Mouse (Mus musculus) lung, embryonic 14.5 days (tissue): ENCODE data around the gene Dnah8. TPM values are rescaled to one million over a fixed set of nuclear protein-coding genes. Genes with fewer than 3 reads are reported as not detected.

Source experiments
- ATAC-seq: fragments of 200-750 bp; cut with Nextera tagmentation; 2 replicates; pipeline ENCODE4 v1.8.0; 2017; ENCODE audit warnings: mild to moderate bottlenecking, moderate TSS enrichment, moderate library complexity; ENCODE audit not compliant: insufficient read depth
- DNase-seq: peaks from one replicate; pipeline ENCODE4 v3.0.0-alpha.2; 2015
- H3K27ac ChIP-seq: fragments of 300-500 bp; sonication (generic); 2 replicates; pipeline ENCODE4 v1.5.1; 2014; ENCODE audit warnings: low read depth, mild to moderate bottlenecking, moderate library complexity
- H3K27me3 ChIP-seq: fragments of 300-500 bp; sonication (generic); 2 replicates; pipeline ENCODE4 v1.6.1; 2014; ENCODE audit warnings: low read length, control low read depth; ENCODE audit not compliant: insufficient read depth
- H3K36me3 ChIP-seq: fragments of 300-500 bp; sonication (generic); 2 replicates; pipeline ENCODE4 v1.6.1; 2014; ENCODE audit warnings: control low read depth; ENCODE audit not compliant: insufficient read depth
- H3K4me1 ChIP-seq: fragments of 300-500 bp; sonication (generic); 2 replicates; pipeline ENCODE4 v1.6.1; 2014; ENCODE audit warnings: antibody characterized with exemption, control low read depth; ENCODE audit not compliant: insufficient read depth
- H3K4me2 ChIP-seq: fragments of 300-500 bp; sonication (generic); 2 replicates; pipeline ENCODE4 v1.6.1; 2014; ENCODE audit warnings: mild to moderate bottlenecking
- H3K4me3 ChIP-seq: fragments of 300-500 bp; sonication (generic); 2 replicates; pipeline ENCODE4 v1.5.1; 2014; ENCODE audit warnings: low read depth, low read length
- H3K9ac ChIP-seq: fragments of 300-500 bp; sonication (generic); 2 replicates; pipeline ENCODE4 v1.6.1; 2014
- H3K9me3 ChIP-seq: fragments of 300-500 bp; sonication (generic); 2 replicates; pipeline ENCODE4 v1.6.1; 2016; ENCODE audit warnings: low read depth, low read length, control low read depth
- CTCF ChIP-seq: IDR thresholded peaks from 2 replicates; pipeline ENCODE4 v1.5.1; 2016; ENCODE audit warnings: antibody characterized with exemption, low read depth
- WGBS: fragments of 180-500 bp; shearing (Covaris S2); extraction: QIAGEN DNeasy Blood & Tissue Kit; methylation state at CpG from one replicate; pipeline ENCODE4 v1.1.7; 2014; 5-methylcytosine and 5-hydroxymethylcytosine counted together
- polyA plus RNA-seq: library from polyadenylated mRNA; unstranded; fragments of >200 nt; fragmentation: Nextera tagmentation; extraction: Ambion mirVana; gene quantifications from 2 replicates; pipeline ENCODE4 v1.2.1, GENCODE M21; 2014

Dnah8 gene
- polyA plus RNA-seq, 1 experiment from 2014 or later, result 4.7 TPM

DNA sequence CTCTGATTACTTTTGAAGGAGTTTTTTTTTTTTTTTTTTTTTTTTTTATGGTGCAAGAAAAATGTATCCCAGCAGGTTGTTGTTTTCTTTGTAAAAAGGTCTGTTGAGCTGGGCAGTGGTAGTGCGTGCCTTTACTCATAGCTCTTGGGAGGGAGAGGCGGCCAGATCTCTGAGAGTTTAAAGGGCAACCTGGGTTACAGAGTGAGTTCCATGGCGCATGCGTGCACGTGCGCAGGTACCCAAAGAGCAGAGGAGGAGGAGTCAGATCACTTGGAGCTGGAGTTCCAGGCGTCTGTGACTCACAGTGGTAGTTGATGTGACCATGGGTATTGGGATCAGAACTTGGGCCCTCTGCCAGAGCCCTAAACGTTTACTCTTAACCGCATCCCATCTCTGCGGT lies 54.4 kb downstream of the Dnah8 start:
- no peaks in the 10 kb centered on the region for H3K9me3 ChIP-seq
- H3K27me3 ChIP-seq, result no peaks in the 10 kb centered on the region
- ATAC-seq (no peak), DNase-seq (no peak)
- H3K4me1 ChIP-seq, result no peaks in the 10 kb centered on the region
- H3K27ac ChIP-seq, result no peak overlapping the region
- no peak for TF ChIP-seq CTCF
- no peak overlapping the region for H3K9ac ChIP-seq
- no peaks in the 10 kb centered on the region for H3K36me3 ChIP-seq
- no peak overlapping the region for H3K4me2 ChIP-seq
- H3K4me3 ChIP-seq, result no peak overlapping the region
- WGBS, result 87% methylated on average over 10 of the region's 10 CpGs

DNA sequence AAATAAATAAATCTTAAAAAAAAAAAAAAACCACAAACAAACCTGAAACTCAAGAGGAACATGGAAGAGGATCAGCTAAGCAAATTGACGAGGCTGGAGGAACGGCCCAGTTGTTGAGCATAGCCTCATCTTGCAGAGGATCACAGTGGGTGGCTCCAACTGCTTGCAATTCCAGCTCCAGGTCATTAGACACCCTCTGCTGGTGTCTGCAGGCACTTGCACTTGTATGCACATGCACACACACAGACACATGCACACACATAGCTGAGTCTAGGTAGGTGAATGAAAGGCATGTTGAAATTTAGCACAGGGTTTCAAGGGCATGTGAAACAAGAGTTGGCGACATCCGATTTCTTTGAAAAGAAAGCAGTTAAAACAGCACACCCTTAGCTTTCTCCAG lies 55.5 kb downstream of the Dnah8 start:
- no peak overlapping the region for H3K27ac ChIP-seq
- H3K4me2 ChIP-seq, result no peak overlapping the region
- WGBS, result 96% methylated on average over 4 of the region's 4 CpGs
- H3K36me3 ChIP-seq, result no peaks in the 10 kb centered on the region
- TF ChIP-seq CTCF, result 0 out of 2 replicates have a peak, but pooled peaks have one; percentile 12
- H3K9me3 ChIP-seq, result no peaks in the 10 kb centered on the region
- no peak overlapping the region for H3K4me3 ChIP-seq
- no peak for ATAC-seq
- no peak overlapping the region for H3K9ac ChIP-seq
- no peaks in the 10 kb centered on the region for H3K4me1 ChIP-seq
- DNase-seq, result no peak
- no peaks in the 10 kb centered on the region for H3K27me3 ChIP-seq

DNA sequence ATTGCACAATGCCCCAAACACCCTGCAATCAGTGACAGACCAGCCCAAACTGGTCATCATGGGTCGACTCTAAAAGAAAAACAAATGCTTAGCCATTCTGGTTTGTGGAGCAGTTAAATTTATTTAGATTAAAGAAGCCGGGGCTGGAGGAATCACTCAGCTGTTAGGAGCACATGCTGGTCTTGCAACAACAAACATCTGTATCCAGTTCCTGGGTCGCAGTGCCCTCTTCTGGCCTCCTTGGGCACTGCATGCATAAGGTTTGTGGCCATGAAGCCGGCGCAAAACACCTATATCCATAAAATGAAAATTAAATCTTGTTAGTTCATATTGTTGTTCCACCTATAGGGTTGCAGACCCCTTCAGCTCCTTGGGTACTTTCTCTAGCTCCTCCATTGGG lies 57.5 kb downstream of the Dnah8 start:
- Histone ChIP-seq H3K27ac (no peak overlapping the region), H3K4me2 (no peak overlapping the region), H3K4me3 (no peak overlapping the region), H3K9ac (no peak overlapping the region), H3K36me3 (no peaks in the 10 kb centered on the region), H3K9me3 (no peaks in the 10 kb centered on the region), H3K27me3 (no peaks in the 10 kb centered on the region), H3K4me1 (no peaks in the 10 kb centered on the region)
- no peak for ATAC-seq
- WGBS, result 12% methylated on average over 5 of the region's 5 CpGs
- peak; percentile 79 for TF ChIP-seq CTCF
- DNase-seq, result peak; percentile 73

DNA sequence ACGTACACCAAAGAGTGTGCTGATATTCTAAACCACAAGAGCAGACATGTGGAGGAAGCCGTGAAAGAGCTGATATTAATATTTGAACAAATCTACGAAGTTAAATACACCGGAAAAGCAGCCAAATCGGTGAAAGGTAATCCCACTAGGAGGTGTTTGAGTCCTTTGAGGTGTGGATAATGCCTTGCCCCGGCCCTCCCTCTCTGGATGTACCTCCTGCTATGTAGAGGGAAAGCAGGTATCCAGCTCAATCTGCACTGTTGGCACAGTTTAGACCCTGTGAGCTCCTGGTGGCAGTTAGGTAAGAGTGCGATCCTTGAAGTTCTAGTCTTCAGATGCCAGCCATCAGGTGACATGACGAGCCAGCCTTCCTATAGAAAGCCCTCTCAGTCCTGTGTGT lies 66.0 kb downstream of the Dnah8 start:
- no peak overlapping the region for H3K9ac ChIP-seq
- no peaks in the 10 kb centered on the region for H3K36me3 ChIP-seq
- no peak for TF ChIP-seq CTCF
- DNase-seq, result no peak
- no peak overlapping the region for H3K4me3 ChIP-seq
- no peaks in the 10 kb centered on the region for H3K27me3 ChIP-seq
- no peak overlapping the region for H3K27ac ChIP-seq
- no peaks in the 10 kb centered on the region for H3K4me1 ChIP-seq
- no peak for ATAC-seq
- H3K4me2 ChIP-seq, result no peak overlapping the region
- 76% methylated on average over 8 of the region's 8 CpGs for WGBS
- H3K9me3 ChIP-seq, result no peaks in the 10 kb centered on the region

DNA sequence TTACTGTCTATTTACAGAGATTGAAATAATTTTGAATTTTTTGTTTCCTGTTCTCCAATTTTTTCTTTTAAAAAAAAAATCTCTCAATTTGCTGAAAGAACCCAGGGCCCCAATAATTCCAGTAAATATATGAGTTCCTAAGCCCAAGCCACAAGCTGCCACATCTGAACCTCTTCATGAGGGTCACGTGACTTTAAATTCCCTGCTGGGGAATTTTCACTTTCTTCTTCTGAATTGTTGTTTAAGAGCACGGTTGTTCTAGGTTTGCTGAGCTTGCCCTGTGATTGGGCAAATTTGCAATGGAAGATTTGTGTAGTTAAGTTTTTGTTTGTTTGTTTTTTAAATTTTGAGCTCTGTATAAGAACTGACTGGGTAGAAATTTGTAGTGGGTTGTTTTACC lies 67.3 kb downstream of the Dnah8 start:
- Histone ChIP-seq H3K4me2 (no peak overlapping the region), H3K9me3 (no peaks in the 10 kb centered on the region), H3K4me1 (no peaks in the 10 kb centered on the region), H3K9ac (no peak overlapping the region), H3K27ac (no peak overlapping the region), H3K27me3 (no peaks in the 10 kb centered on the region), H3K4me3 (no peak overlapping the region), H3K36me3 (no peaks in the 10 kb centered on the region)
- ATAC-seq (no peak), DNase-seq (no peak)
- WGBS, result 62% methylated on average over 2 of the region's 2 CpGs
- no peak for TF ChIP-seq CTCF

DNA sequence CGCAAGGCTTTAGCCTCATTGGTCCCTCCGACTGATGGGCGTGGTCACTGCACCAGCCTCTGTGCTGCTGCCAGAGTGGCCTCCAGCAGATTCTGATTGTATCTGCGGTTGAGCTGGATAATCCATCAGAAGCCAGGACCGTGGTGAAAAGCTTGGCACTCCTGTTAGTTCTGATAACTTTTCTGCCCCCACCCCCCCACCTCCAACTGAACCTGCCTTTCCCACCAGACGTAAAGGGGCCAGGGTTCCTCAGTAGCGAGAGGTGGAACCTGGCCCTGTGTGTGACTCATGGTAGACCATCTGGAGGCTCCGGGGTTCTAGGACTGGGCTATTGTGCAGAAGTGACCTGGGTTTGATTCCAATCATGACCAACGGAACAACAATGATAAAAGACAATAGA lies 70.1 kb downstream of the Dnah8 start:
- 78% methylated on average over 9 of the region's 9 CpGs for WGBS

DNA sequence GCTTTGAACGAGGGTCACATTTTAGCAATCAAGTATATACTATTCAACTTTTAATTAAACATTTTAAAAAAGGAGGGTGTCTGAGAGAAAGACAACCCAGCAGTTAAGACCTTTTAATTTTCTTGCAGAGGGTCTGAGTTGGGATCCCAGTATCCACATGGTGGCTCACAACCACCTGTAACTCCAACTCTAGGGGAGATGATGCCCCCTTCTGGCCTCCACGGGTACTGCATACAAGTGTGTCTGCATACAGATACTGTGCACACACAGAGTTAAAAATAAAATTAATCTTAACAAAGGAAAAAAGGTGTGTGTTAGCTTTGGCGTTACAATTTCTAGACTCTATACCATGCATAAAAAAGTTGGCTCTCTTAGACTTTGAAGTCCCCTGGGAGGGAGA lies 90.6 kb downstream of the Dnah8 start:
- Histone ChIP-seq H3K4me1 (no peaks in the 10 kb centered on the region), H3K9ac (no peak overlapping the region), H3K4me2 (no peak overlapping the region), H3K36me3 (no peaks in the 10 kb centered on the region), H3K27me3 (no peaks in the 10 kb centered on the region), H3K4me3 (no peak overlapping the region), H3K27ac (no peak overlapping the region), H3K9me3 (no peaks in the 10 kb centered on the region)
- peak; percentile 49 for TF ChIP-seq CTCF
- ATAC-seq, result no peak
- 64% methylated on average over 3 of the region's 3 CpGs for WGBS
- DNase-seq, result no peak

More for the DNA sequence above, 70.1 kb downstream of the Dnah8 start:
- Histone ChIP-seq H3K9ac (no peak overlapping the region), H3K9me3 (no peaks in the 10 kb centered on the region), H3K36me3 (no peaks in the 10 kb centered on the region), H3K4me3 (no peak overlapping the region), H3K4me2 (no peak overlapping the region), H3K27me3 (no peaks in the 10 kb centered on the region), H3K4me1 (no peaks in the 10 kb centered on the region), H3K27ac (no peak overlapping the region)
- no peak for TF ChIP-seq CTCF
- ATAC-seq (no peak), DNase-seq (no peak)

DNA sequence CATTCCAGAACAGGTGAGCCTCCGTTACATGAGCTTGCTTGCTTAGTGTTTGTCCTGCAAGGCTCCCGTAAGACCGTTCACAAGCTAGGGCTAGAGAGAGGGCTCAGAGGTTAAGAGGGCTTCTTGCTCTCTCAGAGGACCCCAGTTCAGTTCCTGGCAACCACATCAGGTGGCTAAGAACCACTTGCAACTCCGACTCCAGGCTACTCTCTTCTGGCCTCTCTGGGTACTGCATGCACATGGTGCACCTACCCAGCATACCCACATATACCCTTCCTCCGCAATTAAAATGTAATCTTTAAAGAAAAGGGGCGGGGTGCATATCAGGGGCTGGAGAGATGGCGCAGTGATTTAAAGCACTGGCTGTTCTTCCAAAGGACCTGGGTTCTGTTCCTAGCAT lies 94.0 kb downstream of the Dnah8 start:
- Histone ChIP-seq H3K4me1 (no peaks in the 10 kb centered on the region), H3K9me3 (no peaks in the 10 kb centered on the region), H3K27ac (no peak overlapping the region), H3K27me3 (no peaks in the 10 kb centered on the region), H3K9ac (no peak overlapping the region), H3K36me3 (no peaks in the 10 kb centered on the region), H3K4me3 (no peak overlapping the region), H3K4me2 (no peak overlapping the region)
- no peak for TF ChIP-seq CTCF
- DNase-seq (no peak), ATAC-seq (no peak)
- 87% methylated on average over 7 of the region's 7 CpGs for WGBS
